Mouse (Mus musculus): ENCODE results near the gene Gzmk.

- no peak for TF ChIP-seq POLR2A (IDR thresholded peaks at IDR 0.05; ENCODE audit: borderline replicate concordance, extremely low read depth, low read depth, low read length)
- TF ChIP-seq CTCF (IDR thresholded peaks at IDR 0.05; ENCODE audit: insufficient read depth, low read length), result no peak
These were observed 45.5 kb upstream of the Gzmk start for GRCm38 (mm10) chr13:113271189-113271588.

Measured in lung, adult 2 months (tissue).